Mouse (Mus musculus) thymus, adult 18-20 months (tissue): ENCODE measurements around the gene Prkag2.
A peak's percentile ranks its signal among the peaks of the same experiment; 100 is the strongest.
"Not testable (repeated sequence)": the region's sequence is repeated elsewhere in the genome, so short reads cannot be mapped to it uniquely, and the experiment has no call there.

Experiments
- DNase-seq, 2 experiments: peaks; one replicate each; pipeline ENCODE4 v3.0.0; 2022; ENCODE audit warnings: mixed read lengths in 2 of 2

The Prkag2 gene

GRCm38 (mm10) chr5:25086234-25086633 lies 14.2 kb downstream of the Prkag2 start:
- DNase-seq = no peak

GRCm38 (mm10) chr5:25085170-25085569 lies 15.3 kb downstream of the Prkag2 start:
- no peak for DNase-seq

- no peak for DNase-seq
These were observed 16.6 kb downstream of the Prkag2 start for GRCm38 (mm10) chr5:25083816-25084215.

GRCm38 (mm10) chr5:25082542-25082941 lies 17.9 kb downstream of the Prkag2 start:
- DNase-seq = no peak

- peak; percentile 38 to 45 for DNase-seq
These were observed 18.9 kb downstream of the Prkag2 start for GRCm38 (mm10) chr5:25081545-25081944.

- DNase-seq = no peak
These were observed 19.4 kb downstream of the Prkag2 start for GRCm38 (mm10) chr5:25080994-25081393.

GRCm38 (mm10) chr5:25080438-25080945 lies 19.9 kb downstream of the Prkag2 start:
- DNase-seq = no peak

- DNase-seq = no peak
These were observed 20.6 kb downstream of the Prkag2 start for GRCm38 (mm10) chr5:25079766-25080265.

GRCm38 (mm10) chr5:25077873-25078651 lies 22.4 kb downstream of the Prkag2 start:
- no peak for DNase-seq

GRCm38 (mm10) chr5:25077258-25077657 lies 23.2 kb downstream of the Prkag2 start:
- DNase-seq = not testable (repeated sequence)

- DNase-seq = no peak
These were observed 24.8 kb downstream of the Prkag2 start for GRCm38 (mm10) chr5:25075623-25076022.

GRCm38 (mm10) chr5:25069815-25070214 lies 30.6 kb downstream of the Prkag2 start:
- no peak for DNase-seq

- no peak for DNase-seq
These were observed 33.3 kb downstream of the Prkag2 start for GRCm38 (mm10) chr5:25067122-25067521.

GRCm38 (mm10) chr5:25064270-25065232 lies 35.9 kb downstream of the Prkag2 start:
- DNase-seq = no peak

GRCm38 (mm10) chr5:25062506-25063132 lies 37.8 kb downstream of the Prkag2 start:
- DNase-seq = no peak

- DNase-seq = no peak
These were observed 41.3 kb downstream of the Prkag2 start for GRCm38 (mm10) chr5:25058853-25059741.

GRCm38 (mm10) chr5:25058417-25058816 lies 42.0 kb downstream of the Prkag2 start:
- no peak for DNase-seq

- DNase-seq = no peak
These were observed 45.2 kb downstream of the Prkag2 start for GRCm38 (mm10) chr5:25055288-25055687.

- no peak for DNase-seq
These were observed 46.3 kb downstream of the Prkag2 start for GRCm38 (mm10) chr5:25053971-25054658.

GRCm38 (mm10) chr5:25050827-25051226 lies 49.6 kb downstream of the Prkag2 start:
- no peak for DNase-seq

- DNase-seq = no peak
These were observed 52.8 kb downstream of the Prkag2 start for GRCm38 (mm10) chr5:25047670-25048069.
